Mouse (Mus musculus): ENCODE measurements around the gene Uck2. TPM values are rescaled to one million over a fixed set of nuclear protein-coding genes. Genes with fewer than 3 reads are reported as not detected.

Uck2 gene
- polyA plus RNA-seq, 1 experiment from 2014 or later, result 70.1 TPM

DNA sequence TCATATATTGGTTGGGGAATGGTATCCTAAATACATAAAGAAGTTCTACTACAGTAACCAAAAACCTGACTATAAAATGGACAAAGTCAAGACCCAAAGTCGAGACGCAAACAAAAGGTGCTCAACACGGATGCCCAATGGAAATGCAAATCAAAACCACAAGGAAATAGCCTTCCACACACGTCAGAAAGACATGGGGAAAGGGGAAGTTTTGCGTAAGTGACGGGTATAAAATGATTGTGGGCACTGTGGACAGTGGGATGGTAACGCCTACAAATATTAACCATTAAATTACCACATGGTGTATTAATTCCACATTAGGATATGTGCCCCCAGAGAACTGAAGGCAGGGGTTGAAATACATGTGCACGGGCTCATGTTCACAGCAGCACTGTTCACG lies 38.8 kb downstream of the Uck2 start:
- no peak for ATAC-seq
- Histone ChIP-seq H3K4me1 (replicated peaks) (peaks cover 53% of the 10 kb centered on the region), H3K27me3 (no peaks in the 10 kb centered on the region), H3K4me3 (replicated peaks) (no peak overlapping the region), H3K27ac (no peak overlapping the region), H3K4me2 (replicated peaks) (no peak overlapping the region), H3K9ac (replicated peaks) (no peak overlapping the region), H3K9me3 (no peaks in the 10 kb centered on the region), H3K36me3 (no peaks in the 10 kb centered on the region)
- 85% methylated on average over 9 of the region's 9 CpGs for WGBS

DNA sequence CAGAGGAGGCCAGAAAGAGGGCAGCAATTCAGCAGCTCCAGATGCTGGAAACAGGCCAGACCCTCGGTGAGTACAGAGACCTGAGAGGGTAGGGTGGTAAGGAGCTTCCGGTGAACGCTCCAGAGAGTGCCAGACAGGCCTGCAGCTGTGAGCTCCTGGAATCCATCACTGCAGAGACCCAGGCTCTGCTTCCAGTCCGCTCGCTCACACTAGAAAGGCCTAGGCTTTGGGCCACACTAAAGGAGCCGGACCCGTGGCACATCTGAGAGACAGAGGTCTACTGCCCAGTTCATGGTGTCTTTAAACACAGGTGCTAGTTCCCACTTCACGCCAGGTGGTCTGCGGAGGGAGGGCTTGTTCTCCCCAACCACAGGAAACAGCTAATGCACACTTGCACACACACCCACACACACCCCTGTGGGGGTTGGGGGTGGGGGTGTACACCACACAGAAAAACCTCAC lies 39.9 kb downstream of the Uck2 start:
- Histone ChIP-seq H3K4me2 (replicated peaks) (no peak overlapping the region), H3K27me3 (no peaks in the 10 kb centered on the region), H3K36me3 (no peaks in the 10 kb centered on the region), H3K27ac (no peak overlapping the region), H3K9me3 (no peaks in the 10 kb centered on the region), H3K4me3 (replicated peaks) (no peak overlapping the region), H3K9ac (replicated peaks) (no peak overlapping the region), H3K4me1 (replicated peaks) (peaks cover 57% of the 10 kb centered on the region)
- ATAC-seq, result no peak
- whole genome bisulfite sequencing, result 79% methylated on average over 9 of the region's 9 CpGs

DNA sequence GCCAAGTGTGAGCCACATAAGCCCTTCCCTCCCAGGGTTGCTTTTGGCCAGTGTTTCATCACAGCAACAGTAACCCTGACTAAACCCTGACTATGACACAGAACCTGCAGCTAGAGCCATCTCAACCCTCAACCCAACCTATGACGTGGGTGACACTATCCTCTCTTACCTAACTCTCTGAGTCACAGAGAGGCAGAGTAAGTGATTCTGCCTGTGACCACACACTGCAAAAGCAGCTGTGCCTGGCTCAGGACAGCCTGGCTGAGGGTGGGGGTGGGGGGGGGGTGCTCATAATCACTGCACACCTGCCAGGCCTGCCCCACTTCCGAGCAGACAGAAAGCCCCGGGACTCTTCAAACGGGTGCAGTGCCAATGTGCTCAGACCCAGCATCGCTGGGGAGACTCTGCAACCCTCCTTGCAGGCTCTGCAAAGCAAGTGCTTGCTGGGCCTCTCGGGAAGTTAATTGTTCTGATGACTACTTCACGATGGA lies 42.9 kb downstream of the Uck2 start:
- peak; percentile 38 for ATAC-seq
- Histone ChIP-seq H3K27me3 (no peaks in the 10 kb centered on the region), H3K4me3 (replicated peaks) (no peak overlapping the region), H3K4me2 (replicated peaks) (no peak overlapping the region), H3K27ac (peak overlapping the region; percentile 62; the same call in 1 of the 2 replicates), H3K4me1 (replicated peaks) (peaks cover 54% of the 10 kb centered on the region), H3K9ac (replicated peaks) (no peak overlapping the region), H3K9me3 (no peaks in the 10 kb centered on the region), H3K36me3 (no peaks in the 10 kb centered on the region)
- WGBS, result 28% methylated on average over 7 of the region's 7 CpGs

DNA sequence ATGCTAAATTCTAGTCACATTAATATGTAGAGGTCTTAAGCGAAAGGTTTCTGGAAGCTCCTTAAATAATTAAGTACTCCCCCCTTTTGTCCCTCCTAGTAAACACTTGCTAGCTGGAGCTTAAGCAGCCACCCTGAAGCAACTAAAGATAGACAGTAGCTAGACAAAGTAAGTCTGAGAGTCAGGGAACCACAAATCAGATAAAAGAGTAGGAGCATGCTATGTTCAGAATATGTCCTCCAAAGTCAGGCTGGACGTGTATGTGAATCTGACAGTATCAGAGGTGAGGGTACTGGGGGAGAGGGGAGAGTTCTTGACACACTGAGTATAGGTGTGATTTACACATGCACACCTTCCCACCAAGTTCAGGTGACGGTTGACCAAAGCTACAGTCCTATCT lies 43.6 kb downstream of the Uck2 start:
- no peaks in the 10 kb centered on the region for H3K27me3 ChIP-seq
- no peak overlapping the region for H3K27ac ChIP-seq
- ATAC-seq, result no peak
- no peak overlapping the region for H3K9ac ChIP-seq (replicated peaks)
- no peaks in the 10 kb centered on the region for H3K9me3 ChIP-seq
- H3K4me2 ChIP-seq (replicated peaks), result no peak overlapping the region
- H3K4me3 ChIP-seq (replicated peaks), result no peak overlapping the region
- WGBS, result 67% methylated on average over 3 of the region's 3 CpGs
- H3K36me3 ChIP-seq, result no peaks in the 10 kb centered on the region
- peaks cover 48% of the 10 kb centered on the region for H3K4me1 ChIP-seq (replicated peaks)

DNA sequence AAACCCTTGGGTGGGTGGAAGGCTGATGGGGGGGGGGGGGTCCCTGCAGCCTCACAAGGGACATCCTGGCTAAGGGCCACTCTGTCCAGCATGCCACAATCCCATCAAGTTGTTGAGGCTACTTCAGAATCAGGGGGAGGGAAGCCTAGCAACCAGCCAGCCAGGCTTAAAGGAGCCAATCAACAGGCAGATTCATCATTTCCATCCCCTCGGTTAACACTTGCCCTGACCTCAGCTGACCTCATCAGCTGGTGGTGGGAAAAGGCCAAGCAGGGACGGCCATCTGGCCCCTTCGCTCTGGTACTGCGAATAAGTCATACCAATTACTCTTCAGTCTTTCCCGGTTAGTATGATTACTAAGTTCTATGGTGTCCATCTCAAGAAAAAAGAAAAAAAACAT lies 44.8 kb downstream of the Uck2 start:
- H3K27ac ChIP-seq, result 0 out of 2 replicates have a peak overlapping the region, but pooled peaks have one; percentile 15

DNA sequence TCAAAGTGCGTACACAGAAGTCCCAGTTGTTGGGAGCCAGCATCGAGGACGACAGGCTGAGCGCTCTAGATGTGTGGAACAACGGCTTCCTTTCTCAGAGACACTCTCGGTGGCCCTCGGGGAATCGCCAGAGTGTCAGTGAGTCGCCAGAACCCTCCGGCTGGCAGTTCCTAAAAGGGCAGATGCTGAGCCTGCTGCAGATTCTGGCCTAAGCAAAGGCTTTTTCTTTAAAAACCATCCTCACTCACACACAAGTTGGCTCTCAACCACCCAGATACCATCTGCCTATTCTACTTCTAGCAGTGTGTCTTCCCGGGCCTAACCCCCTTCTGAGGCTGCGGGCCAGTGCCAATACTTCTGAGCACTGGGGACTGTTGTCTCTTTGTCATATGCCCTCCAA lies 45.2 kb downstream of the Uck2 start:
- H3K27ac ChIP-seq, result 0 out of 2 replicates have a peak overlapping the region, but pooled peaks have one; percentile 15
- no peaks in the 10 kb centered on the region for H3K27me3 ChIP-seq
- 53% methylated on average over 12 of the region's 12 CpGs for WGBS
- no peak overlapping the region for H3K4me2 ChIP-seq (replicated peaks)
- no peak overlapping the region for H3K9ac ChIP-seq (replicated peaks)
- no peak for ATAC-seq
- peaks cover 45% of the 10 kb centered on the region for H3K4me1 ChIP-seq (replicated peaks)
- H3K9me3 ChIP-seq, result no peaks in the 10 kb centered on the region
- H3K36me3 ChIP-seq, result peaks cover 15% of the 10 kb centered on the region
- no peak overlapping the region for H3K4me3 ChIP-seq (replicated peaks)

More for the DNA sequence above, 44.8 kb downstream of the Uck2 start:
- Histone ChIP-seq H3K4me3 (replicated peaks) (no peak overlapping the region), H3K4me2 (replicated peaks) (no peak overlapping the region), H3K36me3 (peaks cover 11% of the 10 kb centered on the region), H3K9ac (replicated peaks) (no peak overlapping the region), H3K4me1 (replicated peaks) (peaks cover 46% of the 10 kb centered on the region), H3K27me3 (no peaks in the 10 kb centered on the region), H3K9me3 (no peaks in the 10 kb centered on the region)
- ATAC-seq, result no peak
- WGBS, result 28% methylated on average over 5 of the region's 5 CpGs

DNA sequence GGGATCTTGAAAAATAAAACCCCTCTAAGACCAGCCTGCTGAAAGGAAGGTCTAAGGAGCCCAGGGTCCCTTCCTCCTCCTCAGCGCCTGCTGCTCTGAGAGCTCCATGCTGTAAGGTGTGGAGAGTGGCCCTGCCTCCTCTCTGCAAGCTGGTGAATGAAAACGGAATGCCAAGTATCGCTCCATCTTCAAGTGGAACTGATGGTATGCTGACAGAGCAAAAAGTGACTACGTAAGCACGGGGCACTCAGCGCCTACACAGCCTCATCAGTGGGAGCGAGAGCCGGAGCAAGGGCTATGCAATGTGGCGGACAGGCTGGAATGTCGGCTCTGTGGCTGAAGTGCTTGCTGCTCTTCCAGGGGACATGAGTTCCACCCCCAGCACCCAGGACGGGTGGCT lies 47.3 kb downstream of the Uck2 start:
- peaks cover 36% of the 10 kb centered on the region for H3K4me1 ChIP-seq (replicated peaks)
- no peaks in the 10 kb centered on the region for H3K27me3 ChIP-seq
- no peak overlapping the region for H3K27ac ChIP-seq
- peaks cover 37% of the 10 kb centered on the region for H3K36me3 ChIP-seq
- 85% methylated on average over 11 of the region's 11 CpGs for WGBS
- H3K4me2 ChIP-seq (replicated peaks), result no peak overlapping the region
- no peak overlapping the region for H3K4me3 ChIP-seq (replicated peaks)
- no peak for ATAC-seq
- no peak overlapping the region for H3K9ac ChIP-seq (replicated peaks)
- H3K9me3 ChIP-seq, result no peaks in the 10 kb centered on the region

DNA sequence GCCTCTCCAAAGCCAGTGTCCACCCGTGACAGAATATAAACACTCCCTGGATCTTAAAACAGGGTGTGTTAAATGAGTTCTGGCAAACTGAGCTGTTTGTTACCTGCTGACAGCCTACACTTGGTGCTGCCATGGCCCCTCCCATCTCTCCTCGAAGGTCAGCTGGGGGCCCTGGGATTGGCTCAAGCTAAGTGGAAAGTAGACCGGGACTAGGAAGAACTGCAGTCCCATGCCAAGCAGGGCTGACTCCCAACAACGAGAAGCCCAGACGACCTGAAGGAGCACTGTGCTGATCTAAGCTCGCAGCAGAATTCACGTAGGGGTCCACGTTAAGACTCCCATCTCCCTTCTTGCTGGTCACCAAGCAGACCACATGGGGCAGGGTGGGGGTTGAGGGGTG lies 48.3 kb downstream of the Uck2 start:
- Histone ChIP-seq H3K9ac (replicated peaks) (no peak overlapping the region), H3K9me3 (no peaks in the 10 kb centered on the region), H3K27ac (no peak overlapping the region), H3K4me1 (replicated peaks) (peaks cover 26% of the 10 kb centered on the region), H3K4me3 (replicated peaks) (no peak overlapping the region), H3K27me3 (no peaks in the 10 kb centered on the region), H3K36me3 (peaks cover 38% of the 10 kb centered on the region), H3K4me2 (replicated peaks) (no peak overlapping the region)
- WGBS, result 82% methylated on average over 8 of the region's 8 CpGs
- no peak for ATAC-seq

DNA sequence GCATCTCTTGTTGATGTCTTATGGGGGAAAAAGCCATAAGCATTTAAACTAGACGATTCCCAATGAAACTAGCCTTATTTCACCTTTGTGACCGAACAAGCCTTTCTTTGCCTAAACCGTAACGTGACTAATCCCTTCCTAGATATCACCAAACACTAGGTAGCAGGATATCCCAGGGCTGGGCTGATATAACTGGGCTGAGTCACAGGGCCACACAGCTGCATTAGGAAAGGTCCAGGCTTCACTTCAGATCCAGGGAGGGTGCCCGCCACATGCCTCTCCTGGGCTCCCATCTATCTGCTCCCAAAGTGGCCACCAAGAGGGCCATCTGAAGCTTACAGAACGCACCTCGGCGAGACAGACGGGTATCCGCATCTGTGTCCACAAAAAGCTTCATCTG lies 50.8 kb downstream of the Uck2 start:
- Histone ChIP-seq H3K27me3 (no peaks in the 10 kb centered on the region), H3K4me3 (replicated peaks) (no peak overlapping the region), H3K36me3 (peaks cover 49% of the 10 kb centered on the region), H3K9me3 (no peaks in the 10 kb centered on the region), H3K4me1 (replicated peaks) (peaks cover 2% of the 10 kb centered on the region), H3K27ac (no peak overlapping the region), H3K9ac (replicated peaks) (no peak overlapping the region), H3K4me2 (replicated peaks) (no peak overlapping the region)
- 95% methylated on average over 10 of the region's 10 CpGs for WGBS
- ATAC-seq, result no peak

DNA sequence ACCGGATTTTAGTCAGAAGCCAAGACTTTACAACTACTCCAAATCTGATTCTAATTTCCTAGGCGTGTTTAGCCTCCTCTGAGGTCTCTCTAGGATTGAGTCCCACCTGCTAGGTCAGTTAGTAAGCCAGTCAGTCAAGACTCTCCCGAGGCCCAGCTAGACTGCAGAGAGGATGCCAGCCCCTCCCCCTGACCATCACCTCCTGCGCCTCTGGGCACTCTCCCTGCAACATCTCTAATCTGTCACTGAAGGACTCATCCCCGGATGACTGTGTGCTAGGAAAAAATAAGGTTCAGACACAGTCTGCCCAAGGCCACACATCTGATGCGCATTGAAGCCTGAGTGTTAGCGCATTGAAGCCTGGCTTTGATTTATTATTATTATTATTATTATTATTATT lies 52.2 kb downstream of the Uck2 start:
- no peaks in the 10 kb centered on the region; the same call in 1 of the 2 replicates for H3K4me1 ChIP-seq (replicated peaks)
- H3K36me3 ChIP-seq, result peaks cover 63% of the 10 kb centered on the region
- H3K27ac ChIP-seq, result no peak overlapping the region
- ATAC-seq, result no peak
- H3K4me2 ChIP-seq (replicated peaks), result no peak overlapping the region
- no peak overlapping the region for H3K9ac ChIP-seq (replicated peaks)
- no peaks in the 10 kb centered on the region for H3K9me3 ChIP-seq
- H3K4me3 ChIP-seq (replicated peaks), result no peak overlapping the region
- no peaks in the 10 kb centered on the region for H3K27me3 ChIP-seq
- 83% methylated on average over 7 of the region's 7 CpGs for WGBS

DNA sequence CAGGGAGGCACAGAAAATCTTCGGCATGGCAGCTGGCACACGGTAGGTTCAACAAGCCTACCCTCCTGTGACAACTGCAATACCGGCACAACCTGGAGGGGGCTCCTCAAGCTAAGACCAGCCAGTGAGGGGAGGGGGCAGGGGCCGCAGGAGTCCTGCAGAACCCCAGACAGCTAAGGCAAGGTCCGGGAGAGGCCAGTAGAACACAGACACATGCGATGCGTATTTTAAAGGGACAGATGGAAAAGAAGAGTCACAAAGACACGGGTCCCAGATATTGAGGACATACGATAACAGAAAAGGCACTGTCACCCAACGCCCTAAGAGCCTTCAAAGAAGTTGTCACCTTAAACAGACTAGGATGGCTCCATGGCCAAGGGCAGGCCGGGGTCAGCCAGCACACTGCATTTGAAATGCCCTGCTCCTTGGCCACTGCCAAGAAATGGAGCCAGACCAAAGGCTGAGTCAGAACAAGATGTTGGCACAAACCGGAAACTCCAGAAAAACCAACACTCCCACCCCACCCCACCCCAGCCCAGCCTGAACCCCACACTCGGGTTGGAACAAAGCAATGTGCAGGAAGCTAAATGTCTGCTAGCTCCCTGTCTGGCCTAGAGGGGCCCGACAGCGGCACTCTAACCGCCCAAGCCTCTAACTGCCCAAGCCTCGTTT lies 53.4 kb downstream of the Uck2 start:
- ATAC-seq, result no peak
- peaks cover 75% of the 10 kb centered on the region for H3K36me3 ChIP-seq

DNA sequence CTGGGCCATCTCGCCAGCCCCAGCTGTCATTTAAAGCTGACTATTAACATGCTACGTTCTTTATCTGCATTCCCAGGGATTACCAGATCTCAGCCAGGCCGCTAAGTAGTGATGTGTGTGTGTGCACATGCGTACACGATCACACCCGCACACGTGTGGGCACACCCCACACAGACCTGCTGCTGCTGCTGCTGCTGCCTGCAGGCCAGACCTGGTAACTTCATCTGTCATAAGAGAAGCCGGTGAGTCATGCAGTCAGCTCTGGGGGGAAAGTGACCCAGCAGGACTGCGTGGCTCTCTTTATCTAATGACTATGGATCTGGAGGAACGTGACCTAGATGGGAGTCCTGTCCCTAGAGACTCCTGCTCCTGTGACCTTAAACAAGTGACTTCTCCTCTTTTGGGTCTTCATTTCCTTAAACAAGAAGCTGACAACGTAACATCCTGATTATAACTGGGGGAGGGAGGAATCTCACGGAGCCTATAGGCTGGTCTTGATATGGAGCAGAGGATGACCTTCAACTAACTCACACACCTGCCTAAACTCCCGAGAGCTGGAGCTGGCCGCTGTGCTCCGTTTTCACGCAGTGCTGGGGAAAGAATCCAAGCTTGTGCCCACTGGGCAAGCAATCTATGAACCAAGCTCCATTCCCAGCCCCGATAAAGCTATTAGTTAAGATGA lies 54.0 kb downstream of the Uck2 start:
- Histone ChIP-seq H3K27ac (no peak overlapping the region), H3K4me2 (replicated peaks) (no peak overlapping the region), H3K4me3 (replicated peaks) (no peak overlapping the region), H3K4me1 (replicated peaks) (no peaks in the 10 kb centered on the region), H3K36me3 (peaks cover 77% of the 10 kb centered on the region), H3K9me3 (no peaks in the 10 kb centered on the region), H3K9ac (replicated peaks) (no peak overlapping the region), H3K27me3 (no peaks in the 10 kb centered on the region)
- 89% methylated on average over 17 of the region's 17 CpGs for WGBS
- ATAC-seq, result 0 out of 2 replicates have a peak, but pooled peaks have one; percentile 47

More for the DNA sequence above, 53.4 kb downstream of the Uck2 start:
- WGBS, result 84% methylated on average over 17 of the region's 17 CpGs
- H3K27me3 ChIP-seq, result no peaks in the 10 kb centered on the region
- H3K4me2 ChIP-seq (replicated peaks), result no peak overlapping the region
- H3K27ac ChIP-seq, result no peak overlapping the region
- no peaks in the 10 kb centered on the region for H3K9me3 ChIP-seq
- H3K4me3 ChIP-seq (replicated peaks), result no peak overlapping the region
- H3K4me1 ChIP-seq (replicated peaks), result no peaks in the 10 kb centered on the region; the same call in 1 of the 2 replicates
- H3K9ac ChIP-seq (replicated peaks), result no peak overlapping the region

All from midbrain, embryonic 13.5 days (tissue).